Mouse (Mus musculus) ES-E14 (cell line): ENCODE data around the gene Mut.

Experiments
- ZC3H11A ChIP-seq: IDR thresholded peaks from 2 replicates; pipeline ENCODE4 v1.6.1; 2012; ENCODE audit warnings: low read depth, mild to moderate bottlenecking, inconsistent platforms, low read length, borderline replicate concordance
- ZNF384 ChIP-seq: IDR thresholded peaks from 2 replicates; pipeline ENCODE4 v1.6.1; 2012; ENCODE audit warnings: low read depth, low read length, inconsistent platforms

DNA sequence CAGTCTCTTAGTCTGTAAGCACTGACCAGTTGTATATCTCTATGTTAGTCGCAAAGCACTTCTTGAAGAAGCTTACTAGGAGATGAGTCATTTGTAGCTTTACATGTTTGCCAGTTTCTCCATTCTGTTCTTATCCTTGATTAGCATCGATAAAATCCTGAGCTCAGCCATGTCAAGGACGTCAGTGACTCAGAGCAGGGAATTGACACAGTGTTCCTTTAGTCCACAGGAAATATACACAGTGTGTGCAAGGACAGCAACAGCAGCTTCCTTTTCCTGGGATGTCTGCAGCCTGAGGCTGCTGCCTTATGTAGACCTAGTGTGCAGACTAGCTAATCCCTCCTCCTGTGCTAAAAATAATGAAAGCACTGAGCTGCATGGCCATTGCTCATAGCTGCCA lies 14.0 kb downstream of the Mut start:
- TF ChIP-seq ZNF384: no peak
- TF ChIP-seq ZC3H11A: no peak
